Mouse (Mus musculus): Measurements from ENCODE around the gene Ms4a4b.
A peak's percentile ranks its signal among the peaks of the same experiment; 100 is the strongest.

Ms4a4b gene

DNA sequence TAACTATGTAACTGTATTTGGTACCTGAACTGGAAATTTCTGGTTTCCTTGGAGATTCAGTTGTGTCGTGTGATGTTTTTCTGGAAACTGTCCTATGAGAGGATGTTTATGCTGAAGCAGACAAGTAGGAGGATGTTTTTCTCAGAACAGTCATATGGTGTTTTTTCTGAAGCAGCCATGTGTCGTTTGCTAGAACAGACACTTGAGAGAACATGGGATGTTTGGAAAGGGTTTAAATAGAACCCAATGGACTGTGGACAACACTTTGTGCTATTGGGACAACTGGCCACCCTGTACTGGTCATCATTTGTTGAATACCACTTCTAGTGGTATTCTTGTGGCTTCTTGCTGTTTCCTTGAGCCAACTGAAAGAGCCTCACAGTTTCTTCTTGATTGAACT lies 42.4 kb downstream of the Ms4a4b start, which contains the start of gene Gm8369:
Gene Gm8369, plus strand, starts transcription at position 193 of the 400 bp plus-strand sequence.
- peak; percentile 89 for DNase-seq (ENCODE audit: low read depth, low spot score)

DNA sequence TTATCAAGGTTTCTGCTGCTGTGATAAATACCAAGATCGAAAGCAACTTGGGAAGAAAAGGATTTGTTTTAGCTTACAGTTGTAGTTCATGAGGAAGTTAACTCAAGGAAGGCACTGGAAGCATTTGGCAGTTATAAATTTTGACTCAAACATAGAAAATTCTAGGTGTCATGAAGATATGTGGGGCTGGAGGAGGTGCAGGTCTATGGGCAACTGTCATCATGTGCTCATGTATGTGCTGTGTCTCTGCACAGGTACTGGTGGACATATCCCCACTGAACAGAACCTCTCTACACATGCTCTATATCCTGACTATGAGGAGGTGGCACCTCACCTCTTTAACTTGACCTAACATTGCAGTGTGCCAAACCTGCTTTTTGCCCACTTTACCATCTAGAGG lies 43.2 kb downstream of the Ms4a4b start:
- DNase-seq (ENCODE audit: low read depth, low spot score): peak; percentile 69

DNA sequence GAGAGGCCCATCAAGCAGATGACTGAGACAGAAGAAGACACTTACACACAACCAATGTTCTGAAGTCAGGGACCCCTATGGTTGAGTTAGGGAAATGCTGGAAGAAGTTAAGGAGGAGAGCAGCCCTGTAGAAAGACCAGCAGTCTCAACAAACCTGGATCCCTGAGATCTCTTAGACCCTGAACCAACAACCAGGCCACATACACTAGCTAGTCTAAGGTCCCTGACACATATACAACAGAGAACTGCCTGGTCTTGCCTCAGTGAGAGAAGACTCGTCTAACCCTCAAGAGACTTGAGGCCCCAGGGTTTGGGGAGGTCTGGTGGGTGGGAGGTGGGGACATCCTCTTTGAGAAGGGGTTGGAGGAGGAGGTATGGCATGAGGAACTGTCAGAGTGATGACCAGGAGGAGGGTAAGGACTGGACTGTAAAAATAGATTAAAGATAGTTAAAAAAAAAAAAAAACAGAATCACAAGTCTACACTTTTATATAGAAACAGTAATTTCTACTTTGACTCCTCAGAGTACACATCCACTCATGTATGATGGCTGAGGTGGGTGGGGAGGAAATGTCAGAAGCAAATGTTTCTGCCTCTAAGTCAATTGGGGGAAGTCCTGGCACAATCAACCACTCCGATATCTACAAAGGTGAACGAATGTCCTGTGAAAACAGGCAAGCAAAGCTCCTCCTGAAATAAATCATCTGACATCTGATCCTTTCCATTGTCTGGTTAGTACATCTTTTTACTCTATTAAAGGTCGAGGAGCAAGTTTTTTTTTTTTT lies 48.2 kb downstream of the Ms4a4b start:
- peak; percentile 78 for DNase-seq (ENCODE audit: low read depth, low spot score)

GRCm38 (mm10) chr19:11492671-11493070 lies 49.3 kb downstream of the Ms4a4b start:
- DNase-seq (ENCODE audit: low read depth, low spot score): peak; percentile 36

- peak; percentile 79 for DNase-seq (ENCODE audit: low read depth, low spot score)
Measured at GRCm38 (mm10) chr19:11494519-11494918, 51.2 kb downstream of the Ms4a4b start.

DNA sequence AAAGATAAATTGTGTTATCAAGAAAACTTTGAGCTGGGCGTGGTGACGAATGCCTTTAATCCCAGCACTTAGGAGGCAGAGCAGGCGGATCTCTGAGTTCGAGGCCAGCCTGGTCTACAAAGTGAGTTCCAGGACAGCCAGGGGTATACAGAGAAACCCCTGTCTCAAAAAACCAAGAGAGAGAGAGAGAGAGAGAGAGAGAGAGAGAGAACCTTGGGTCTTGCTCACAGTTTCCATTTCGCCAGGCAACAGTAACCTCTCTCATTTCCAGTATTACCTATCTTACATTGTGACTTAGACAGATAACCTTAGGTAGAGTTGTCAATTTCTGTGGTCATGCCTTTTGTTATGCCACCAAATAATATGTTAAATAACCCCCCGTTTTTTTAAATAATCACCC lies 53.0 kb downstream of the Ms4a4b start:
- peak; percentile 73 for DNase-seq (ENCODE audit: low read depth, low spot score)

DNA sequence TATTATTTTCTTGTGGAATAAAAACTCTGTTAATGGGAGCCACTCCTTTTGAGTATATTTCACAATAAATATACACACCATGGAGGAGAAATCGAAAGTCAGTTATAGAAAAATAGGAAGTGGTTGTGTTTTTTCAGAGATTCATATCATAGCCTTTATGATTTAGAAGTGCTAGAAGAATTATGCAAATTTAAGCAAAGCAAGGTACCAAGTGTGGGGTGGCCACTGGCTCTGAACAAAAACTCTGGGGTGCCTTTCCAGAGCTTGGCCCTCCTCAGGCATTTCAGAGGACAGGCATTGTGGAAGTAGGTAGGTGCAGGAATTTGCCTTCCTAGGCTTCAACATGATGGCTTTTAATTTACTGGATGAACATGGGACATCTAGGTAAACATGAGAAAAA lies 53.9 kb downstream of the Ms4a4b start:
- DNase-seq (ENCODE audit: low read depth, low spot score): peak; percentile 65

DNA sequence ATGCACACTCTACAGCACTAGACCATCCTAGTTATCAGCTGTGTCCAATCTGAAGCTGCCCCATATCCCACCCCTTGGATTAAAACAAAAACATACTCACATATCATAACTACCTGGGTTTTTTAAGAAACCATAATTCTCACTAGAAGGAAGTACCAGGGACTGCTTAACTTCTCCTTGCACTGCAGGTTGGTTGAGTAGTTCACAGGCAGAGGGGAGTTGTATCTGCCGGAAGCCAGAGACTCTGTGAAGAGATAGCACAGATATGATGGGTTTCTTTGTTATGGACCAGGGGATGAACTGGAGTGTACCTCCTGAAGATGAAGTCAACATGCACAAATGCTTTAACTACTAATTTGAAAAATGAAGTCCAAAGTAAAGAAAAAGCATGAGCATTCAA lies 57.4 kb downstream of the Ms4a4b start:
- peak; percentile 52 for DNase-seq (ENCODE audit: low read depth, low spot score)

GRCm38 (mm10) chr19:11501326-11501725 lies 58.0 kb downstream of the Ms4a4b start:
- DNase-seq (ENCODE audit: low read depth, low spot score): peak; percentile 63

DNA sequence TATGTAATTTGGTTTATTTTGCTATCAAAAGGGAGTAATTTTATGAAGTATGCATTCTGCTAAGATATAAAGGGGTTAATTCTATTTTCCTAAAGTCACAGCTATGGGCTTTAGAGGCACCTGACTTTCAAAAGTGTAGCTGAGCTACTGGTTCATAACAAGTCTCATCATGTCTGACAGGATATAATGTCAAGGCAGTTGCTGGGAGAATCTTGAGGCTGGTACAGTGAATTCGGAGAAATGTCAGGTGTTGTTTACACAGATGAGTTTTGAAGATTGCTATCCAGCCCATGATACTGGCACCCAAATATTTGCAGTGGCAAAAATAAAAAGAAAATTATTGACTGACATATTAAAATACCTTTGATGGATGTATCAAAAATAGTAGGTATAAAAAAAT lies 61.5 kb downstream of the Ms4a4b start:
- peak; percentile 55 for DNase-seq (ENCODE audit: low read depth, low spot score)

DNA sequence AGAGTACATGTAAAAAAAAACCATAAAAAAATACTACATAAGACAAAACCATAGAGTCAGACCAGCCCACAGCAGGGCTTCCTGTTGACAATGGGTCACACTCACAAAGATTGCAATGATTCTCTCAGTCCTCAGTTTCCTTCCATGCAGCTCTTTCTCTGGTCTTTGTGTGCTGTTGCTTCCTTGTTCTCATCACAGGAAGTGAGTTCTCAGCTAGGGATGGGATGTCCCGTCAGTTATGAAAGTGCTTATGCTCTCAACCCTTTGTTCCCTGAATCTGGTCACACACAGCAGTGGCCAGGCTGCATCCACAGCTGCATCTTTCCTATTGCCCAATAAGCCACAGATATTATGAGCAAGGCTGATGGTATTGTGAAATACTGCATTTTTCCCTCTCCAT lies 70.1 kb downstream of the Ms4a4b start:
- DNase-seq (ENCODE audit: low read depth, low spot score): peak; percentile 73

DNA sequence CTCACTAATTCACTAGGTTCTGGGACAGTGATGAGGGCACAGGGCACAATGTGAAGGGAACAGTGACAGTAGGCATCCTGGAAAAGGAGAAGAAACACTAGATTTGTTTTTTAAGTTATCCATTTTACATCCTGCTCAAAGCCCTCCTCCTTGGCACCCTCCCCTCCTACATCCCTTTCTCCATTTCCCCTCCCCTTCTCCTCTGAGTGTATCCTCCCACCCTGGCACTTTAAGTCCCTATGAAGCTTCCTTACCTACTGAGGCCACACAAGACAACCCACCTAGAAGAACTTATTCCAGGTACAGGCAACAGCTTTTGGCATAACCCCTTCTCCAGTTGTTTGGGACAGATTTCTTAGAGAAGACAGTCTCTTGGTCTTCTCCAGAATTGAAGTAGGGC lies 72.9 kb downstream of the Ms4a4b start, which contains the start of gene Ms4a6b:
Gene Ms4a6b, plus strand, starts transcription at position 267 of the 400 bp plus-strand sequence.
- peak; percentile 57 for DNase-seq (ENCODE audit: low read depth, low spot score)
